In the genomic region with DNA sequence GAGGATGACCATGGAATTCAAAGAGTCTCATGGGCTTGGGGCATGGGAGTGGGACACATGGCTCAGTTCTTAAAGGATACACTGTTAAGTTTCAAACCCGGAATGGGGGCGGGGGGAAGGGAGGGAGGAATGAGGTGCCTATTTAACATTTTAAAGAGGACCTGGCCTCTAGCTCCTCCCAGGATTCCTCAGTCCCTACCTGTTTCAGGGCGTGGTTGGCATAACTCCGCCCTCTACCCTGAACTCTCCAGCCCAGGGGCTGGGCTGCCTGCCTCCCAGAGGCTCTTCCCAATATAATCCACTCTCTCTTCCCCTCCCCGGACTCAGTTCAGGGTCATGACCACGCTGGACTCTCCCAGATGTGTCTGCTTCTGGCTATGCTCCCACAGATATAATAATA, we compare ENCODE assay signal across 29 mouse cellular contexts.
A peak's percentile ranks its signal among the peaks of the same experiment; 100 is the strongest.
DNase-seq lines count a peak whose midpoint lies in the region; ATAC-seq lines count a peak whose summit lies in the region.
"Had no signal": no experiment of that assay in that cellular context is flagged by ENCODE, and none has a peak within 500 bp of the region (broad histone marks: within the 10 kb centered on the region; RNA-seq: fewer than 3 reads in every experiment).

No protein-coding gene starts in this region.

- no peak overlapping the region for H3K4me2 ChIP-seq in limb, embryonic 15.5 days
- H3K4me2 ChIP-seq: heart, embryonic 15.5 days; hindbrain, embryonic 13.5 days; limb, embryonic 13.5 days had no signal

- peak; percentile 32; the same call in 1 of the 2 replicates for ATAC-seq in limb, embryonic 15.5 days (ENCODE audit: insufficient number of reproducible peaks, low FRiP score, low TSS enrichment, low read depth)
- ATAC-seq: forebrain, postnatal 0 days; intestine, postnatal 0 days; liver, embryonic 12.5 days; liver, postnatal 0 days had no signal

- H3K36me3 ChIP-seq in limb, embryonic 15.5 days: no peaks in the 10 kb centered on the region
- no peaks in the 10 kb centered on the region for H3K36me3 ChIP-seq in limb, embryonic 10.5 days
- H3K36me3 ChIP-seq: embryonic facial prominence, embryonic 13.5 days; heart, embryonic 15.5 days; hindbrain, embryonic 13.5 days; limb, embryonic 13.5 days; liver, embryonic 12.5 days; midbrain, embryonic 12.5 days; neural tube, embryonic 12.5 days had no signal

- no peak overlapping the region for H3K9ac ChIP-seq in limb, embryonic 15.5 days
- H3K9ac ChIP-seq: forebrain, postnatal 0 days; heart, embryonic 15.5 days; hindbrain, embryonic 13.5 days; limb, embryonic 13.5 days; liver, embryonic 12.5 days; liver, postnatal 0 days; midbrain, embryonic 12.5 days; neural tube, embryonic 12.5 days had no signal

- peak; percentile 30 for DNase-seq in embryo, embryonic 10 days (ENCODE audit: low spot score)
- no peak for DNase-seq in embryo, embryonic 9.5 days (ENCODE audit: extremely low spot score)
- DNase-seq in limb, embryonic 10.5 days (ENCODE audit: low spot score): no peak
- DNase-seq in WW6 (ENCODE audit: low read depth, low spot score) (peak; percentile 54), MN1 (ENCODE audit: low spot score) (no peak)
- DNase-seq in thymus, postnatal 36 days: no peak
- DNase-seq: adrenal gland, postnatal 25 days; cerebellum, adult 11-12 months; cerebellum, adult 9-11 months; forebrain, postnatal 0 days; gastrocnemius, postnatal 14 days; heart, postnatal 36 days; kidney, adult 9 months; kidney, postnatal 14 days; layer of hippocampus, adult 9-11 months; liver, postnatal 0 days; lung, postnatal 4 days; right cerebral cortex, adult 18-20 months had no signal

- H3K4me1 ChIP-seq in limb, embryonic 15.5 days: peaks cover 39% of the 10 kb centered on the region
- H3K4me1 ChIP-seq in limb, embryonic 10.5 days: peaks cover 32% of the 10 kb centered on the region

- no peaks in the 10 kb centered on the region for H3K9me3 ChIP-seq in limb, embryonic 15.5 days
- H3K9me3 ChIP-seq in limb, embryonic 10.5 days (replicated peaks): no peaks in the 10 kb centered on the region
- H3K9me3 ChIP-seq: embryonic facial prominence, embryonic 13.5 days; heart, embryonic 15.5 days; neural tube, embryonic 12.5 days had no signal

- no peak overlapping the region for H3K27ac ChIP-seq in limb, embryonic 15.5 days
- H3K27ac ChIP-seq in limb, embryonic 10.5 days: no peak overlapping the region
- H3K27ac ChIP-seq: embryonic facial prominence, embryonic 13.5 days; heart, embryonic 15.5 days; hindbrain, embryonic 13.5 days; limb, embryonic 13.5 days; liver, embryonic 12.5 days; midbrain, embryonic 12.5 days; neural tube, embryonic 12.5 days had no signal

- WGBS in limb, embryonic 15.5 days: 41% methylated on average over 6 of the region's 6 CpGs
- WGBS in limb, embryonic 10.5 days: 50% methylated on average over 6 of the region's 6 CpGs

- no peaks in the 10 kb centered on the region for H3K27me3 ChIP-seq in limb, embryonic 15.5 days
- no peaks in the 10 kb centered on the region for H3K27me3 ChIP-seq in limb, embryonic 10.5 days (ENCODE audit: low read depth, poor library complexity, severe bottlenecking)
- H3K27me3 ChIP-seq: CH12.LX; embryonic facial prominence, embryonic 13.5 days; heart, embryonic 15.5 days; hindbrain, embryonic 13.5 days; limb, embryonic 13.5 days; liver, embryonic 12.5 days; neural tube, embryonic 12.5 days had no signal

- H3K4me3 ChIP-seq in limb, embryonic 15.5 days: no peak overlapping the region
- no peak overlapping the region for H3K4me3 ChIP-seq in limb, embryonic 10.5 days
- H3K4me3 ChIP-seq: heart, embryonic 15.5 days; hindbrain, embryonic 13.5 days; limb, embryonic 13.5 days; liver, embryonic 12.5 days; midbrain, embryonic 12.5 days; myocyte; neural tube, embryonic 12.5 days had no signal

Comparison
In these comparisons a context has a peak if more than half of its experiments do, and no peak if none do; other contexts are left out.
1. DNase-seq: peak in embryo, embryonic 10 days (single experiment) and WW6 (single experiment); none in embryo, embryonic 9.5 days (single experiment), limb, embryonic 10.5 days (single experiment), thymus, postnatal 36 days (0 of 2) and MN1 (single experiment).